Mouse (Mus musculus): Measurements from ENCODE around the gene Ptprb.

The Ptprb gene

DNA sequence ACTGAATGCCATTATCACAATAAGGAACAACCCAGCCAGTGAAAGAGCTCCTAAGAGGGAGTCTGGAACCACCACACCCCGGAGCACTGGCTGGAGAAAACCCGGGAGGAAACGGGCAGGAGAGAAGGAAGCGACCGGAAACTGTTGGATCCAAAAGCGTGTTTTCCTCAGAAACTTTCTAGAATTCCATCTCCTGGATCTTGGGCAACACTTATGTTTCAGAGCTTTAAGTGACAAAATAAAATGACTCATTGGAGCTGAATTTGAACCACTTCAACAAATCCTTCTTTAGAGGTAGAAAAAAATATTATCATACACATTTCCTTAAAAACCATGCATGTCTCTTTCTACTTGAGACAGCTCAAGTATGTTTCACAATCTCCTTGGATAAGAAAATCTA lies 145.7 kb downstream of the Ptprb start:
- no peak for DNase-seq (ENCODE audit: low spot score in 2 of 2)

DNA sequence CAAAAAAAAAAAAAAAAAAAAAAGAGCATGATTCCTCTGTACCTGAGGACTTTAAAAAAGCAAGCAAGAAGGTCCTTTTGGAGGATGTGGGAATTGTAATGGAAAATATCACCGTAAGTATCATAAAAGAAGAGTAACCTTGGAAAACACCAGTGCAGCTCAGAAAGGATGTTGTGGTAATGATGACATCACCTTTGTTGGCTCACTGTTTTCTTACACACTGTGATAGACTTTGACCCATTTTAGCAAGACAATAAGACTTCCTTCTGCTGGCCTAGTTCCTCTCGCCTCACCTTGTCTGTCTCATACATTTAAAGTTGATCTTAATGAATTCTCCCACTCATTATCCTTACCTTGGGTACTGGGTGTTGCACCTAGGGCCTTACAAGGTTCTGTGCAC lies 147.2 kb downstream of the Ptprb start:
- no peak for DNase-seq (ENCODE audit: low spot score in 2 of 2)

DNA sequence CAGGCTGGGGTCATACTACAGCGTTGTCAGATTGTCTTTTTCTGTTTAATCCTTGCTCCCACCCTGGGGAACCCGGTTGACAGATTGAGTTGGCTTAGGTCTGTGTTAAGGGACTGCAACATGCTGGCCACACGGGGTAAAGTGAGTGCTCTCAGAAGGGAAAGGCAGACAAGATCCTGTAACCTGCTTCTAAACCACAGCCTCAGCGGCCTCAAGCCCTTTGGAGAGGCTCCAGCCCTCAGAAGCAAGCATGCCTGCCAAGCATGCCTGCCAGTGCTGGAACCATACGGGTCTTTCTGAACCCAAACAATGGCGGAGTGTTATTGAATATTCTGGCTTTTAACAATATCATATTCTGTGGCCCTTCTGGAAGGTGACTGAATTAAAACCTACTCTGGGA lies 149.6 kb downstream of the Ptprb start:
- DNase-seq (ENCODE audit: low spot score in 2 of 2) = no peak

DNA sequence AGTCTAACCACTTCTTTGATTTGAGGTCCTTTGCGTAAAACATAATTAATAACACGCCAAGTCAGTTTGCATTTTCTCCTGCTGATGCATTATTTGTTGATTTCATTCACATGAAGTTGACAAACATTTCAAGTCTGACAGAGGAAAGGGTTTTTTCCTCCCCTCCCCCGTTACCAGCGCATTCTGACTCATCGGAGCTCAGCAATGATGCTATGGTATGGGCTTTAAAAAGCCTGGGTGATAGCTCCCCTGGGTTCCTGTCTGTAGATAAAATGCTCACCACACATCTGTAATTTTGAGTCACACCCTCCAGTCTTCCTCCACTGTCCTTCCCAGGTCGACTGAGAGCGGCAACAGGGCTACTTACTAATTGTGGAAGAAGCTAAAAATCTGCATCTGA lies 150.9 kb downstream of the Ptprb start:
- DNase-seq (ENCODE audit: low spot score in 2 of 2) = no peak

GRCm38 (mm10) chr10:116428026-116428780 lies 152.9 kb downstream of the Ptprb start:
- no peak for DNase-seq (ENCODE audit: low spot score in 2 of 2)

DNA sequence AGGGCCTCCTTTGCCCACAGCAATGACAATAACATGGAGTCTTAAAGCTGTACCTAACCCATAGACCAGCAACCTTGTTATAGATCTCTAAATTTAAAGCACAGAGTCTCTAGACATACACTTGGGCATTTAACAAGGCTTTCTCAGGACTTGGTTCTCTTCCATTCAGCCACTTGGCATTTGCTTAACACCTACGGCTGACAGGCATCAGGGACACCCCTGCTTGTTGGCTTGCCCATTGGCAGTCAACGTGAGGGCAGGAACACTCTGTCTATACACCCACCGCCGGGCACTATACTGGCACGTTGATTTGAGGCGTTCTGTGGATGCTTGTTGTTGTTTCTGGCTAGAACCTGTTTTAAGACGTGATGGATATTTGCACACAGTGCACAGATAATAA lies 157.1 kb downstream of the Ptprb start:
- DNase-seq (ENCODE audit: low spot score in 2 of 2) = no peak

DNA sequence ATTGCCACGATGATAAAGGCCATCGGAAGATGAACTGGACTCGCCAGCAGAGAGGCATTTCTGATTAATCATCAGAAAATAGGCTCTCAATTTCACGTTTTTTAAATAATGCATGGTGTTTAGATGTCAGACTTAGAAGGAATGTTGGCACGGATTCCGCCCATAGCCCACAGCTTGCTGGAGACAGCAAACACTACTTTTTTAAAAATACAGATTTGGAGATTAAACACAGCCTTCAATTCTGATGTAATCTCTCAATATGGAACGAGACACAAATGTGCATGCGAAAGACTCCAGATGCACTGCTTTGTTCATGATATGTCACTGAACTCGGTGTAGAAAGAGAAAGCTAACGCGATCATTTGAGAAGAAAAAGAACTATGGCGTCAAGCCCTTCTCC lies 160.1 kb downstream of the Ptprb start:
- no peak for DNase-seq (ENCODE audit: low spot score in 2 of 2)

Measured in heart, adult 9 months (tissue).